Mouse (Mus musculus): ENCODE results near the gene Lamc2.

The Lamc2 gene

GRCm38 (mm10) chr1:153180586-153181289 lies 5.5 kb downstream of the Lamc2 start:
- DNase-seq (ENCODE audit: extremely low read depth, insufficient read length, low spot score) = peak; percentile 46

GRCm38 (mm10) chr1:153180160-153180559 lies 6.1 kb downstream of the Lamc2 start:
- DNase-seq (ENCODE audit: extremely low read depth, insufficient read length, low spot score) = no peak

GRCm38 (mm10) chr1:153174801-153175200 lies 11.4 kb downstream of the Lamc2 start:
- peak; percentile 71 for DNase-seq (ENCODE audit: extremely low read depth, insufficient read length, low spot score)

GRCm38 (mm10) chr1:153173276-153173675 lies 13.0 kb downstream of the Lamc2 start:
- peak; percentile 74 for DNase-seq (ENCODE audit: extremely low read depth, insufficient read length, low spot score)

- DNase-seq (ENCODE audit: extremely low read depth, insufficient read length, low spot score) = no peak
These were observed 13.9 kb downstream of the Lamc2 start for GRCm38 (mm10) chr1:153172291-153172731.

GRCm38 (mm10) chr1:153171011-153171410 lies 15.2 kb downstream of the Lamc2 start:
- DNase-seq (ENCODE audit: extremely low read depth, insufficient read length, low spot score) = no peak

GRCm38 (mm10) chr1:153168293-153168692 lies 18.0 kb downstream of the Lamc2 start:
- no peak for DNase-seq (ENCODE audit: extremely low read depth, insufficient read length, low spot score)

- no peak for DNase-seq (ENCODE audit: extremely low read depth, insufficient read length, low spot score)
These were observed 22.4 kb downstream of the Lamc2 start for GRCm38 (mm10) chr1:153163831-153164230.

GRCm38 (mm10) chr1:153159137-153159536 lies 27.1 kb downstream of the Lamc2 start:
- DNase-seq (ENCODE audit: extremely low read depth, insufficient read length, low spot score) = no peak

- no peak for DNase-seq (ENCODE audit: extremely low read depth, insufficient read length, low spot score)
These were observed 29.1 kb downstream of the Lamc2 start for GRCm38 (mm10) chr1:153157021-153157623.

GRCm38 (mm10) chr1:153155364-153155763 lies 30.9 kb downstream of the Lamc2 start:
- no peak for DNase-seq (ENCODE audit: extremely low read depth, insufficient read length, low spot score)

- peak; percentile 59 for DNase-seq (ENCODE audit: extremely low read depth, insufficient read length, low spot score)
These were observed 32.6 kb downstream of the Lamc2 start for GRCm38 (mm10) chr1:153153619-153154137.

- peak; percentile 30 for DNase-seq (ENCODE audit: extremely low read depth, insufficient read length, low spot score)
These were observed 33.7 kb downstream of the Lamc2 start for GRCm38 (mm10) chr1:153152594-153152993.

- no peak for DNase-seq (ENCODE audit: extremely low read depth, insufficient read length, low spot score)
These were observed 40.5 kb downstream of the Lamc2 start for GRCm38 (mm10) chr1:153145791-153146190.

GRCm38 (mm10) chr1:153144021-153144420 lies 42.2 kb downstream of the Lamc2 start:
- DNase-seq (ENCODE audit: extremely low read depth, insufficient read length, low spot score) = no peak

GRCm38 (mm10) chr1:153140747-153141228 lies 45.5 kb downstream of the Lamc2 start:
- no peak for DNase-seq (ENCODE audit: extremely low read depth, insufficient read length, low spot score)

- no peak for DNase-seq (ENCODE audit: extremely low read depth, insufficient read length, low spot score)
These were observed 46.0 kb downstream of the Lamc2 start for GRCm38 (mm10) chr1:153140265-153140664.

GRCm38 (mm10) chr1:153139635-153140034 lies 46.6 kb downstream of the Lamc2 start:
- DNase-seq (ENCODE audit: extremely low read depth, insufficient read length, low spot score) = no peak

GRCm38 (mm10) chr1:153138486-153138885 lies 47.8 kb downstream of the Lamc2 start:
- no peak for DNase-seq (ENCODE audit: extremely low read depth, insufficient read length, low spot score)

GRCm38 (mm10) chr1:153136647-153137046 lies 49.6 kb downstream of the Lamc2 start:
- DNase-seq (ENCODE audit: extremely low read depth, insufficient read length, low spot score) = no peak

GRCm38 (mm10) chr1:153133865-153134781 lies 52.1 kb downstream of the Lamc2 start:
- peak; percentile 57 for DNase-seq (ENCODE audit: extremely low read depth, insufficient read length, low spot score)
